Mouse (Mus musculus) megakaryocyte, embryonic 14.5 days (primary cell): ENCODE measurements at regions not wholly inside any gene's neighbourhood (a gene's known extent, or its start where the extent isn't known, plus 50 kb on each side); places are given as distances from the start of the nearest gene placed in this dataset.

Experiments
- FLI1 ChIP-seq: IDR thresholded peaks from 2 replicates; pipeline ENCODE4 v1.6.1; 2012; ENCODE audit warnings: low read length, inconsistent platforms, mixed read lengths
- GATA1 ChIP-seq: IDR thresholded peaks from 3 replicates; pipeline ENCODE4 v1.6.1; 2012; ENCODE audit warnings: mixed read lengths, low read length, inconsistent platforms, borderline replicate concordance

DNA sequence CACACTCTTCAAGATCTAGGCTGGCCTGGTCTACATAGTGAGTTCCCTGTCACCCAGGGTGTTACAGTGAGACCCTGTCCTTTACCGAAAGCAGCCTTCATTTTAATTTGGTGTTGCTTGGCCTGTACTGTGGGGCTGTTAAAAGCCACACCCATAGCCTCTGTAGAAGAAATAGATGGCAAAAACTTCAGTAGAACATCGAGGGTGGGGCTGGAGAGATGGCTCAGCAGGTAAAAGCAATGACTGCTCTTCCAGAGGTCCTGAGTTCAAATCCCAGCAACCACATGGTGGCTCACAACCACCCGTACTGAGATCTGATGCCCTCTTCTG is 74.3 kb upstream of the Cpsf6 start:
- no peak for TF ChIP-seq GATA1
- no peak for TF ChIP-seq FLI1
